Mouse (Mus musculus) embryonic facial prominence, embryonic 15.5 days (tissue): ENCODE results near the gene E2f7. TPM values are rescaled to one million over a fixed set of nuclear protein-coding genes. Genes with fewer than 3 reads are reported as not detected.
A peak's percentile ranks its signal among the peaks of the same experiment; 100 is the strongest.

Experiments used
- ATAC-seq: fragments of 200-750 bp; cut with Nextera tagmentation; 2 replicates; pipeline ENCODE4 v1.8.0; 2017; ENCODE audit warnings: low read depth, moderate TSS enrichment; ENCODE audit not compliant: insufficient number of reproducible peaks, low FRiP score, low TSS enrichment
- H3K27ac ChIP-seq: fragments of 300-500 bp; sonication (generic); replicated peaks from 2 replicates; pipeline ENCODE4 v1.5.1; 2015; ENCODE audit warnings: mild to moderate bottlenecking, inconsistent platforms
- H3K27me3 ChIP-seq: fragments of 300-500 bp; sonication (generic); 2 replicates; pipeline ENCODE4 v1.6.1; 2015; ENCODE audit warnings: inconsistent platforms
- H3K36me3 ChIP-seq: fragments of 300-500 bp; sonication (generic); 2 replicates; pipeline ENCODE4 v1.6.1; 2015; ENCODE audit warnings: mild to moderate bottlenecking, inconsistent platforms
- H3K4me1 ChIP-seq: fragments of 300-500 bp; sonication (generic); 2 replicates; pipeline ENCODE4 v1.6.1; 2015; ENCODE audit warnings: inconsistent platforms
- H3K4me2 ChIP-seq: fragments of 300-500 bp; sonication (generic); replicated peaks from 2 replicates; pipeline ENCODE4 v1.6.1; 2015; ENCODE audit warnings: mild to moderate bottlenecking, inconsistent platforms
- H3K4me3 ChIP-seq: fragments of 300-500 bp; sonication (generic); replicated peaks from 2 replicates; pipeline ENCODE4 v1.5.1; 2015; ENCODE audit warnings: mild to moderate bottlenecking, inconsistent platforms
- H3K9ac ChIP-seq: fragments of 300-500 bp; sonication (generic); 2 replicates; pipeline ENCODE4 v1.6.1; 2015; ENCODE audit warnings: inconsistent platforms
- H3K9me3 ChIP-seq: fragments of 300-500 bp; sonication (generic); replicated peaks from 2 replicates; pipeline ENCODE4 v1.6.1; 2016; ENCODE audit warnings: inconsistent platforms
- WGBS: fragments of 180-500 bp; shearing (Covaris S2); methylation state at CpG from one replicate; pipeline ENCODE4 v1.1.7; 2015; 5-methylcytosine and 5-hydroxymethylcytosine counted together
- polyA plus RNA-seq: library from polyadenylated mRNA; unstranded; fragments of >200 nt; fragmentation: Nextera tagmentation; extraction: Ambion mirVana; gene quantifications from 2 replicates; pipeline ENCODE4 v1.2.1, GENCODE M21; 2015

The E2f7 gene
- polyA plus RNA-seq, 1 experiment from 2014 or later: 28.1 TPM

GRCm38 (mm10) chr10:110781772-110782171 lies 36.5 kb downstream of the E2f7 start:
- Histone ChIP-seq H3K4me2 (no peak overlapping the region), H3K27me3 (no peaks in the 10 kb centered on the region), H3K9ac (no peak overlapping the region), H3K4me1 (no peaks in the 10 kb centered on the region), H3K36me3 (peaks cover 59% of the 10 kb centered on the region), H3K9me3 (no peaks in the 10 kb centered on the region), H3K4me3 (no peak overlapping the region), H3K27ac (no peak overlapping the region)
- WGBS: 90% methylated on average over 14 of the region's 14 CpGs
- ATAC-seq: no peak

- Histone ChIP-seq H3K4me2 (no peak overlapping the region), H3K9me3 (no peaks in the 10 kb centered on the region), H3K27me3 (no peaks in the 10 kb centered on the region), H3K4me3 (no peak overlapping the region), H3K36me3 (peaks cover 57% of the 10 kb centered on the region), H3K4me1 (no peaks in the 10 kb centered on the region), H3K9ac (no peak overlapping the region), H3K27ac (no peak overlapping the region)
- WGBS: 83% methylated on average over 10 of the region's 10 CpGs
- no peak for ATAC-seq
These were observed 37.4 kb downstream of the E2f7 start for GRCm38 (mm10) chr10:110782655-110783054.

GRCm38 (mm10) chr10:110788049-110788752 lies 43.0 kb downstream of the E2f7 start:
- H3K9ac ChIP-seq: no peak overlapping the region
- H3K4me3 ChIP-seq: no peak overlapping the region
- WGBS: 61% methylated on average over 12 of the region's 12 CpGs
- ATAC-seq: no peak
- H3K27me3 ChIP-seq: no peaks in the 10 kb centered on the region
- no peaks in the 10 kb centered on the region for H3K4me1 ChIP-seq
- H3K4me2 ChIP-seq: no peak overlapping the region
- no peak overlapping the region for H3K27ac ChIP-seq
- peaks cover 14% of the 10 kb centered on the region for H3K36me3 ChIP-seq
- no peaks in the 10 kb centered on the region for H3K9me3 ChIP-seq

- H3K4me2 ChIP-seq: no peak overlapping the region
- no peaks in the 10 kb centered on the region for H3K4me1 ChIP-seq
- no peak overlapping the region for H3K27ac ChIP-seq
- no peaks in the 10 kb centered on the region for H3K9me3 ChIP-seq
- H3K36me3 ChIP-seq: peaks cover 7% of the 10 kb centered on the region
- H3K9ac ChIP-seq: no peak overlapping the region
- WGBS: 82% methylated on average over 8 of the region's 8 CpGs
- H3K4me3 ChIP-seq: no peak overlapping the region
- ATAC-seq: no peak
- no peaks in the 10 kb centered on the region for H3K27me3 ChIP-seq
These were observed 44.4 kb downstream of the E2f7 start for GRCm38 (mm10) chr10:110789683-110790082.

- Histone ChIP-seq H3K9me3 (no peaks in the 10 kb centered on the region), H3K27ac (no peak overlapping the region), H3K4me1 (no peaks in the 10 kb centered on the region), H3K4me2 (no peak overlapping the region), H3K4me3 (no peak overlapping the region), H3K36me3 (no peaks in the 10 kb centered on the region), H3K9ac (no peak overlapping the region), H3K27me3 (no peaks in the 10 kb centered on the region)
- 75% methylated on average over 8 of the region's 8 CpGs for WGBS
- no peak for ATAC-seq
These were observed 48.0 kb downstream of the E2f7 start for GRCm38 (mm10) chr10:110793150-110793787.

GRCm38 (mm10) chr10:110794564-110795205 lies 49.4 kb downstream of the E2f7 start:
- H3K4me2 ChIP-seq: peak overlapping the region; percentile 27
- no peaks in the 10 kb centered on the region for H3K27me3 ChIP-seq
- H3K27ac ChIP-seq: no peak overlapping the region
- no peaks in the 10 kb centered on the region for H3K36me3 ChIP-seq
- H3K4me1 ChIP-seq: no peaks in the 10 kb centered on the region
- no peak overlapping the region for H3K9ac ChIP-seq
- H3K9me3 ChIP-seq: no peaks in the 10 kb centered on the region
- WGBS: 8% methylated on average over 12 of the region's 12 CpGs
- peak; percentile 67; the same call in 1 of the 2 replicates for ATAC-seq
- H3K4me3 ChIP-seq: no peak overlapping the region

- H3K36me3 ChIP-seq: no peaks in the 10 kb centered on the region
- H3K9me3 ChIP-seq: no peaks in the 10 kb centered on the region
- H3K27me3 ChIP-seq: no peaks in the 10 kb centered on the region
- H3K4me3 ChIP-seq: no peak overlapping the region
- 74% methylated on average over 9 of the region's 9 CpGs for WGBS
- H3K9ac ChIP-seq: no peak overlapping the region
- H3K27ac ChIP-seq: no peak overlapping the region
- no peak for ATAC-seq
- no peaks in the 10 kb centered on the region for H3K4me1 ChIP-seq
- H3K4me2 ChIP-seq: no peak overlapping the region
These were observed 50.1 kb downstream of the E2f7 start for GRCm38 (mm10) chr10:110795206-110795796.

- Histone ChIP-seq H3K4me2 (no peak overlapping the region), H3K4me1 (peaks cover 15% of the 10 kb centered on the region), H3K36me3 (no peaks in the 10 kb centered on the region), H3K27ac (no peak overlapping the region), H3K9me3 (no peaks in the 10 kb centered on the region), H3K9ac (no peak overlapping the region), H3K27me3 (no peaks in the 10 kb centered on the region), H3K4me3 (no peak overlapping the region)
- 68% methylated on average over 3 of the region's 3 CpGs for WGBS
- no peak for ATAC-seq
These were observed 56.1 kb downstream of the E2f7 start for GRCm38 (mm10) chr10:110801296-110801695.

GRCm38 (mm10) chr10:110804279-110805024 lies 59.2 kb downstream of the E2f7 start:
- ATAC-seq: no peak
- H3K27ac ChIP-seq: 0 out of 2 replicates have a peak overlapping the region, but pooled peaks have one; percentile 11
- WGBS: 63% methylated on average over 11 of the region's 11 CpGs

GRCm38 (mm10) chr10:110805025-110805740 lies 59.9 kb downstream of the E2f7 start:
- no peak overlapping the region for H3K27ac ChIP-seq

More at GRCm38 (mm10) chr10:110804279-110805024, 59.2 kb downstream of the E2f7 start:
- Histone ChIP-seq H3K27me3 (no peaks in the 10 kb centered on the region), H3K36me3 (no peaks in the 10 kb centered on the region), H3K4me2 (peak overlapping the region; percentile 10; the same call in 1 of the 2 replicates), H3K9me3 (no peaks in the 10 kb centered on the region), H3K4me3 (no peak overlapping the region), H3K4me1 (peaks cover 20% of the 10 kb centered on the region), H3K9ac (no peak overlapping the region)

More at GRCm38 (mm10) chr10:110805025-110805740, 59.9 kb downstream of the E2f7 start:
- ATAC-seq: peak; percentile 48; the same call in 1 of the 2 replicates
- Histone ChIP-seq H3K4me3 (no peak overlapping the region), H3K9ac (no peak overlapping the region), H3K4me2 (no peak overlapping the region), H3K4me1 (peaks cover 20% of the 10 kb centered on the region), H3K27me3 (no peaks in the 10 kb centered on the region), H3K36me3 (no peaks in the 10 kb centered on the region), H3K9me3 (no peaks in the 10 kb centered on the region)
- WGBS: 22% methylated on average over 5 of the region's 5 CpGs
